Mouse (Mus musculus) layer of hippocampus, postnatal 10 days (tissue): ENCODE measurements around the gene Olfr134. TPM values are rescaled to one million over a fixed set of nuclear protein-coding genes. Genes with fewer than 3 reads are reported as not detected.
"Not testable (repeated sequence)": the region's sequence is repeated elsewhere in the genome, so short reads cannot be mapped to it uniquely, and the experiment has no call there.

Experiments used
- DNase-seq, 2 experiments: peaks; one replicate each; pipeline ENCODE4 v3.0.0; 2021; ENCODE audit warnings: low spot score in 2 of 2
- long read RNA-seq: library from polyadenylated mRNA; stranded (forward); transcript quantifications from one replicate; pipeline ENCODE4 v2.0.0, GENCODE M21; 2023
- total RNA-seq, 2 experiments: library from RNA; stranded (reverse); gene quantifications; 2 replicates each; pipeline ENCODE4 v1.2.3; 2021

The Olfr134 gene
- total RNA-seq = not detected
- long read RNA-seq = 0 reads

GRCm38 (mm10) chr17:38171088-38171487 is at the start of gene Olfr134:
Gene Olfr134 (plus strand): TSS chr17:38171388.
- DNase-seq = no peak

- not testable (repeated sequence) for DNase-seq
Measured at GRCm38 (mm10) chr17:38124199-38124598, 47.0 kb upstream of the Olfr134 start.

GRCm38 (mm10) chr17:38125371-38125770 is 45.8 kb upstream of the Olfr134 start:
- DNase-seq = not testable (repeated sequence)

- DNase-seq = no peak
Measured at GRCm38 (mm10) chr17:38134426-38134825, 36.8 kb upstream of the Olfr134 start, which contains the start of gene Olfr132. Gene Olfr132 (minus strand): TSS chr17:38134526.

GRCm38 (mm10) chr17:38144981-38145380 is 26.2 kb upstream of the Olfr134 start, which contains the start of gene Olfr133:
Gene Olfr133 (plus strand): TSS chr17:38145281.
- DNase-seq = no peak

- no peak for DNase-seq
Measured at GRCm38 (mm10) chr17:38204035-38204434, 32.8 kb downstream of the Olfr134 start, which contains the start of gene Olfr135. Gene Olfr135 (plus strand): TSS chr17:38204335.

Other genes starting within 250 kb of the Olfr134 start
- not detected for gene Olfr761, start 218.3 kb upstream of the Olfr134 start, total RNA-seq
- gene Olfr129, start 111.3 kb upstream of the Olfr134 start, total RNA-seq = not detected
- gene Olfr130, start 107.5 kb upstream of the Olfr134 start, total RNA-seq = not detected
- not detected for gene Olfr131, start 82.7 kb upstream of the Olfr134 start, total RNA-seq
- gene Olfr132, start 36.9 kb upstream of the Olfr134 start, total RNA-seq = not detected
- gene Olfr133, start 26.1 kb upstream of the Olfr134 start, total RNA-seq = not detected
- not detected for gene Olfr135, start 32.9 kb downstream of the Olfr134 start, total RNA-seq
- gene Olfr138, start 89.6 kb downstream of the Olfr134 start, total RNA-seq = not detected
- not detected for gene Olfr137, start 136.2 kb downstream of the Olfr134 start, total RNA-seq
- not detected for gene Olfr136, start 158.4 kb downstream of the Olfr134 start, total RNA-seq
- gene Esp36, start 248.8 kb downstream of the Olfr134 start, total RNA-seq = not detected